Mouse (Mus musculus) midbrain, postnatal 0 days (tissue): Measurements from ENCODE around the gene Appl1. TPM values are rescaled to one million over a fixed set of nuclear protein-coding genes. Genes with fewer than 3 reads are reported as not detected.
A peak's percentile ranks its signal among the peaks of the same experiment; 100 is the strongest.
"Not testable (repeated sequence)": the region's sequence is repeated elsewhere in the genome, so short reads cannot be mapped to it uniquely, and the experiment has no call there.

ENCODE experiments used
- ATAC-seq: fragments of 200-750 bp; cut with Nextera tagmentation; 2 replicates; pipeline ENCODE4 v1.8.0; 2017; ENCODE audit warnings: moderate number of reproducible peaks, mild to moderate bottlenecking, moderate TSS enrichment, moderate library complexity; ENCODE audit not compliant: low FRiP score
- DNase-seq: peaks from one replicate; pipeline ENCODE4 v3.0.0-alpha.2; 2015; ENCODE audit warnings: low spot score
- H3K27ac ChIP-seq: fragments of 300-500 bp; sonication (generic); 2 replicates; pipeline ENCODE4 v1.5.1; 2014; ENCODE audit warnings: low read depth, mild to moderate bottlenecking, low read length, mixed read lengths
- H3K27me3 ChIP-seq: fragments of 300-500 bp; sonication (generic); 2 replicates; pipeline ENCODE4 v1.6.1; 2014; ENCODE audit warnings: low read length, control low read depth, mixed read lengths; ENCODE audit not compliant: insufficient read depth
- H3K36me3 ChIP-seq: fragments of 300-500 bp; sonication (generic); 2 replicates; pipeline ENCODE4 v1.6.1; 2014; ENCODE audit warnings: low read length, control low read depth, mixed read lengths; ENCODE audit not compliant: insufficient read depth
- H3K4me1 ChIP-seq: fragments of 300-500 bp; sonication (generic); 2 replicates; pipeline ENCODE4 v1.6.1; 2014; ENCODE audit warnings: mild to moderate bottlenecking, control low read depth, antibody characterized with exemption, low read length, mixed read lengths; ENCODE audit not compliant: insufficient read depth
- H3K4me2 ChIP-seq: fragments of 300-500 bp; sonication (generic); 2 replicates; pipeline ENCODE4 v1.6.1; 2014; ENCODE audit warnings: low read depth, mild to moderate bottlenecking, low read length, mixed read lengths; ENCODE audit not compliant: poor library complexity, severe bottlenecking
- H3K4me3 ChIP-seq: fragments of 300-500 bp; sonication (generic); 2 replicates; pipeline ENCODE4 v1.5.1; 2014; ENCODE audit warnings: low read depth, mild to moderate bottlenecking, low read length, moderate library complexity
- H3K9ac ChIP-seq: fragments of 300-500 bp; sonication (generic); replicated peaks from 2 replicates; pipeline ENCODE4 v1.6.1; 2014; ENCODE audit warnings: mild to moderate bottlenecking, low read length, moderate library complexity, mixed read lengths; ENCODE audit not compliant: poor library complexity, severe bottlenecking
- H3K9me3 ChIP-seq: fragments of 300-500 bp; sonication (generic); 2 replicates; pipeline ENCODE4 v1.6.1; 2016; ENCODE audit warnings: low read length, control low read depth
- CTCF ChIP-seq: IDR thresholded peaks from 2 replicates; pipeline ENCODE4 v1.5.1; 2016; ENCODE audit warnings: antibody characterized with exemption, mild to moderate bottlenecking
- WGBS: fragments of 180-500 bp; shearing (Covaris S2); extraction: QIAGEN DNeasy Blood & Tissue Kit; methylation state at CpG from one replicate; pipeline ENCODE4 v1.1.7; 2014; 5-methylcytosine and 5-hydroxymethylcytosine counted together
- polyA plus RNA-seq: library from polyadenylated mRNA; unstranded; fragments of >200 nt; fragmentation: Nextera tagmentation; extraction: Ambion mirVana; gene quantifications from 2 replicates; pipeline ENCODE4 v1.2.1, GENCODE M21; 2015
- total RNA-seq: library from RNA; depleted of rRNA; stranded (reverse); fragments of >200 nt; gene quantifications from 2 replicates; pipeline ENCODE4 v1.2.3, GENCODE M21; 2014

Gene Appl1
- total and polyA plus RNA-seq, 2 experiments from 2014 or later = 43.7 to 65.8 TPM

DNA sequence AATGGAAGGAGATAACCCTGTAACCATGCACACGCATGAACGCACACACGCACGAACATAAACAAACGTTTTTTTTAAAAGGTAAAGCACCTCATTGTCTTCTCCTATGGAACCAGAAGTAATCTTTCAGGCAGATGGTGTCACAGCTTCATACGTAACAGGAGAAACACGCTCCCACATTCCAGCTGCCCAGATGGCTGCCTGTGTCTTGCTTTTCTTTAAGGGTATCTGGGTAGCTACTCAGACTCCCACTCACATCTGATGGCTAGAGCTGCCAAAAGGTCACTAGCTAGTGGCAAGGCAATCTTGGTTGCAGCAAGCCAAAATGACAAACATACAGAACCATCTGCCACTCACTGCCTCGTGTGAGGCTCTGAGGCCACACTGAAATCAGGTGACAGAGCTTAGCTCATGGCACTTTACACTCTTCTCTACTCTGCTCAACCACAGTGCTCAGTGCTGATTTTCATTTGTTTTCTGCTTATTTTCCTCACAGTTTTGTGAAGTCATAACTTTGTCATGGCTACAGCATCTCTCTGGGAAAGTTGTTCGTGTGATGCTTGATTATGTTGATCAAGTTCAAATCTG lies 57.3 kb downstream of the Appl1 start:
- Histone ChIP-seq H3K27ac (no peak overlapping the region), H3K9ac (no peak overlapping the region), H3K36me3 (peaks cover 3% of the 10 kb centered on the region; the same call in 1 of the 2 replicates), H3K4me1 (no peaks in the 10 kb centered on the region), H3K9me3 (no peaks in the 10 kb centered on the region), H3K4me2 (no peak overlapping the region), H3K4me3 (no peak overlapping the region), H3K27me3 (no peaks in the 10 kb centered on the region)
- 79% methylated on average over 9 of the region's 9 CpGs for WGBS
- no peak for TF ChIP-seq CTCF
- no peak for ATAC-seq
- DNase-seq = peak; percentile 24

DNA sequence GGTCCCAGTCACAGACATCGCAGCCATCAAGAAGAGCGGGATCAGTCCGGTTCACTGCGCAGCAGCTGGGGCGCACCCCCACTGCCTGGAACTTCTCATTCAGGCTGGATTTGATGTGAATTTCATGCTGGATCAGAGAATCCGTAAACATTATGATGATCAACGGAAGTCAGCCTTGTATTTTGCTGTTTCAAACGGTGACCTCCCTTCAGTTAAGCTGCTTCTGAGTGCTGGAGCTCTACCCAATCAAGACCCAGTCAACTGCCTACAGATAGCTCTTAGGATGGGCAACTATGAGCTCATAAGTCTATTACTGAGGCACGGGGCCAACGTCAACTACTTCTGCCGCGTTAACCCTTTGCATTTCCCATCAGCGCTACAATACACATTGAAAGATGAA lies 59.2 kb downstream of the Appl1 start:
- H3K4me1 ChIP-seq = no peaks in the 10 kb centered on the region
- H3K36me3 ChIP-seq = peaks cover 3% of the 10 kb centered on the region; the same call in 1 of the 2 replicates
- H3K27me3 ChIP-seq = no peaks in the 10 kb centered on the region
- no peak overlapping the region for H3K4me3 ChIP-seq
- DNase-seq (peak; percentile 3), ATAC-seq (no peak)
- no peaks in the 10 kb centered on the region for H3K9me3 ChIP-seq
- H3K9ac ChIP-seq = no peak overlapping the region
- no peak overlapping the region for H3K4me2 ChIP-seq
- H3K27ac ChIP-seq = no peak overlapping the region
- 89% methylated on average over 13 of the region's 13 CpGs for WGBS
- no peak for TF ChIP-seq CTCF

DNA sequence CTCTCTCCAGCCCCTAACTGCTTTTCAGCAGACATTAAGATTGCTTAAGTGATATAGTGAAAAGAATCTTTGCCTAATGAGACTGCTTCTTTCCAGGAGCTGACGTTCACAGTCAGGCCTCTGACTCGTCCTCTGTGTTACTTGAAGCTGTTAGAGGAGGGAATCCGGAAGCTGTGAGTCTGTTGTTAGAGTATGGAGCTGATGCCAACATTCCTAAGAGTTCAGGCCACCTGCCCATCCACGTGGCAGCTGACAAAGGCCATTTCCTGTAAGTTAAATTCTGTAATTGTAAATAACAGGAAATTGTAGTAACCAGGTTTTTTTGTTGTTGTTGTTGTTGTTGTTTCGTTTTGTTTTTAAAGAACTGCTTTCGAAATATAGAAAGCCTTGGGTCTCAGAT lies 59.8 kb downstream of the Appl1 start:
- Histone ChIP-seq H3K27me3 (no peaks in the 10 kb centered on the region), H3K9ac (no peak overlapping the region), H3K4me2 (no peak overlapping the region), H3K4me3 (no peak overlapping the region), H3K27ac (no peak overlapping the region), H3K36me3 (peaks cover 3% of the 10 kb centered on the region; the same call in 1 of the 2 replicates), H3K4me1 (no peaks in the 10 kb centered on the region), H3K9me3 (no peaks in the 10 kb centered on the region)
- 71% methylated on average over 6 of the region's 6 CpGs for WGBS
- DNase-seq (no peak), ATAC-seq (no peak)
- TF ChIP-seq CTCF = no peak

DNA sequence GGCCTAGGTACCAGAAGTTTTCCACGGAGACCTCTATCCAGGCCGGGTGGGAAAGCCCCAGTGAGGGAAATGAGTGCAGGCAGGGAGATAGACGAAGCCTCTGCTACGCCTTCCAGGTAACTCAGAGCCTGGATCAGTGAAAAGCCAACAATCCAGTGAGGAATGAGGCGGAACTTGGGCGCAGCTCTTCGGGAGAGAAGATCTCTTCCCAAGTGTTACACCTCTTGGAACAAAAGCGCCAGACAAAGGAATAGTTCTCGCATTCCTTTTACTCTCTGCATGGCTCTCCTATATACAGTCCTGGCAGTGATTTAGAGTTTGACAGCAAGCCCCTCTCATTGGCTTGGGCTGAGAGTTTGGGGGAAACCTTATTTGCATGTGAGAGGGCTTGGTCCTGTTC lies 60.6 kb downstream of the Appl1 start:
- not testable (repeated sequence) for H3K27me3 ChIP-seq, H3K36me3 ChIP-seq, H3K27ac ChIP-seq, H3K4me3 ChIP-seq, H3K9ac ChIP-seq, H3K4me1 ChIP-seq, H3K4me2 ChIP-seq, H3K9me3 ChIP-seq, DNase-seq, ATAC-seq
- 46% methylated on average over 9 of the region's 9 CpGs for WGBS

DNA sequence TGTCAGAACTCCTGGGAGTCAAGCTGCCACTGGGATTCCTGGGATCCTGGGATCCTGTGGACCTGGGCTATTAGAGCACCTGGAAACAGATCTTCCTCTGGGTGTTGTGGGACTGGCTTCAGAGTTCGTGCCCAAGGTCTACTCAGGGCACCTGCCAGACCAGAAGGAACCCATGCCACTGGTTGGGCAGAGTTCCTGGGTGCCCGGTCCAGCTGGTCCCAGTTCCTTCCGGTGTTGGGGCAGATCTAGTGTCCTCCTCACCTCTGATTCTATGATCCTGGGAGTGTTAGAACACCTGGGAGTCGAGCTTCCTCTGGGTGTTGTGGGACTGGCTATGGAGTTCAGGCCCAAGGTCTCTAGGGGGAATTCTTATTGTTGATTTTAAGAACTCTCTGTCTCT lies 63.6 kb downstream of the Appl1 start:
- no peak for TF ChIP-seq CTCF
- H3K36me3 ChIP-seq = no peaks in the 10 kb centered on the region
- ATAC-seq = no peak
- no peak overlapping the region for H3K9ac ChIP-seq
- H3K4me1 ChIP-seq = no peaks in the 10 kb centered on the region
- no peaks in the 10 kb centered on the region for H3K9me3 ChIP-seq
- no peak overlapping the region for H3K4me3 ChIP-seq
- DNase-seq = no peak
- no peak overlapping the region for H3K27ac ChIP-seq
- H3K4me2 ChIP-seq = no peak overlapping the region
- H3K27me3 ChIP-seq = no peaks in the 10 kb centered on the region
- 85% methylated on average over 4 of the region's 4 CpGs for WGBS

DNA sequence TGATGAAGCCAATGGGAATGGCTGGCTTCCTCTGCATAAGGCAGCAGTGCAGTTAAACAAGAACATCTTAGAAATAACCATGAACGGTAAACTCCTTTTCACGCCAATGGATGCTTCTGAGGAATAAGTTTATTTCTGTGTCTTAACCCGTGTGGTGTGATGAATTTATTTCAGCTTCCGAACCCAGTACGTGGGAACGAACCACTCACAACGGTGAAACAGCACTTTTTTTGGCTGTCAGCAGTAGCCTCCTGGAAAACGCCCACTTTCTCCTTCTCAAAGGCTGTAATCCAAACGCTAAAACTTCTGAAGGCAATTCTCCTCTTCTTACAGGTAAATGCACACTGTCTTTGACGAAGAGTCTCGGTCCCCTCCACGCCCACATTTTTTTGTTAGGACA lies 70.1 kb downstream of the Appl1 start:
- Histone ChIP-seq H3K36me3 (no peaks in the 10 kb centered on the region), H3K4me3 (no peak overlapping the region), H3K27ac (no peak overlapping the region), H3K9ac (no peak overlapping the region), H3K4me1 (no peaks in the 10 kb centered on the region), H3K27me3 (no peaks in the 10 kb centered on the region), H3K4me2 (no peak overlapping the region), H3K9me3 (no peaks in the 10 kb centered on the region)
- no peak for TF ChIP-seq CTCF
- 92% methylated on average over 12 of the region's 12 CpGs for WGBS
- DNase-seq (no peak), ATAC-seq (no peak)
